In the genomic region with DNA sequence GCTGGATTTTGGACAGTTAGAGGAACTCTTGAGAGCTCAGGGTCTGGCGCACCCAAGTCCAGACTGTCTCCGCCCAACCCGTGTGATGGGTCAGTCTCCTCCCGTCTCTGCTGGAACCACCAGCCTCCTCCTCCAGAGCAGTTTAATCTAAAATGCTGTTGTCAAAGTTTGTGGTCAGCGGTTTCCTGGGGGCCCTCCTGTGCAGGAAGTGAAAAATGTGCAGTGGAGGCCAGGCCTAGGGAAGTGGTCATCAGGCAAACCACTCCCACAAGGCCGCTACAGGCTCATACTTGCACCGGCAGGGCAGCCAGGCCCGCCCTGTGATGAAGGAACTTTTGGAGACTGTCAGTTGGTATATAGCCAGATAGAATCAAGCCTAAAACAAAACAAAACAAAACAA, we compare ENCODE assay signal across 7 mouse cellular contexts. TPM values are rescaled to one million over a fixed set of nuclear protein-coding genes. Genes with fewer than 3 reads are reported as not detected.
DNase-seq lines count a peak whose midpoint lies in the region; ATAC-seq and TF ChIP-seq lines count a peak whose summit lies in the region.

No protein-coding gene starts in this region.

- peaks cover 0 to 32% of the 10 kb centered on the region in 2 experiments; a peak in 2 of 4 replicates for H3K36me3 ChIP-seq in MEL (ENCODE audit: control insufficient read depth in 1 of 2, insufficient read depth in 2 of 2, low read length in 2 of 2)
- peaks cover 2% of the 10 kb centered on the region; the same call in 1 of the 2 replicates for H3K36me3 ChIP-seq in small intestine, adult 2 months (ENCODE audit: control insufficient read depth, insufficient read depth, low read length)
- no peaks in the 10 kb centered on the region for H3K36me3 ChIP-seq in hindbrain, embryonic 14.5 days (replicated peaks; ENCODE audit: control insufficient read depth, insufficient read depth)

- 60% methylated on average over 8 of the region's 8 CpGs for WGBS in small intestine, adult 2 months
- WGBS in hindbrain, embryonic 14.5 days, result 90% methylated on average over 8 of the region's 8 CpGs

- TF ChIP-seq POLR2A in MEL (IDR thresholded peaks at IDR 0.05; ENCODE audit: control insufficient read depth in 1 of 2, insufficient read depth in 1 of 2, low read depth in 1 of 2, low read length in 2 of 2, poor library complexity in 1 of 2), result no peak
- no peak for TF ChIP-seq POLR2A in cortical plate, adult 2 months (IDR thresholded peaks at IDR 0.05; ENCODE audit: extremely low read depth, insufficient read depth, low read length)
- TF ChIP-seq POLR2A in small intestine, adult 2 months (IDR thresholded peaks at IDR 0.05; ENCODE audit: low read depth, low read length), result no peak; the same call in 1 of the 2 replicates

- peak overlapping the region; percentile 31 for H3K9ac ChIP-seq in MEL (ENCODE audit: control insufficient read depth, low read depth, low read length, poor library complexity, severe bottlenecking)
- no peak overlapping the region for H3K9ac ChIP-seq in hindbrain, embryonic 14.5 days

- H3K4me3 ChIP-seq in MEL (ENCODE audit: control insufficient read depth in 1 of 2, insufficient read depth in 1 of 2, low read depth in 2 of 2, low read length in 2 of 2), result peak overlapping the region in 1 of 2 experiments; percentile 12; a peak in 1 of 4 replicates
- H3K4me3 ChIP-seq in cortical plate, adult 2 months (ENCODE audit: insufficient read depth, low read length), result no peak overlapping the region
- no peak overlapping the region for H3K4me3 ChIP-seq in small intestine, adult 2 months (ENCODE audit: low read depth, low read length)
- H3K4me3 ChIP-seq in hindbrain, embryonic 14.5 days (replicated peaks; ENCODE audit: low read length), result no peak overlapping the region

- peak; percentile 82 for DNase-seq in MEL (ENCODE audit: low read depth, low spot score)
- DNase-seq in kidney, postnatal 25 days, result peak; percentile 44 to 82
- DNase-seq in hindbrain, embryonic 14.5 days (ENCODE audit: low spot score), result no peak
- DNase-seq in right cerebral cortex, postnatal 4 days, result no peak
- no peak for DNase-seq in ovary, postnatal 10 days (ENCODE audit: low spot score)

- H3K79me2 ChIP-seq in MEL (ENCODE audit: control insufficient read depth, insufficient read depth, low read length, poor library complexity), result no peaks in the 10 kb centered on the region; the same call in 1 of the 2 replicates

- no peak for TF ChIP-seq CTCF in MEL (IDR thresholded peaks at IDR 0.05 in 2 of 3, conservative IDR thresholded peaks at IDR 0.05 in 1 of 3; ENCODE audit: control insufficient read depth in 1 of 3, insufficient read depth in 1 of 3, low read depth in 2 of 3, low read length in 3 of 3, poor library complexity in 1 of 3, severe bottlenecking in 1 of 3)
- TF ChIP-seq CTCF in cortical plate, adult 2 months (IDR thresholded peaks at IDR 0.05; ENCODE audit: extremely low read depth, insufficient read depth, low read length), result no peak
- TF ChIP-seq CTCF in small intestine, adult 2 months (IDR thresholded peaks at IDR 0.05; ENCODE audit: extremely low read depth, insufficient read length, insufficient replicate concordance, low read depth, low read length), result no peak

- no peak for TF ChIP-seq RAD21 in MEL (IDR thresholded peaks at IDR 0.05; ENCODE audit: low read depth, low read length)

- no peaks in the 10 kb centered on the region for H3K27me3 ChIP-seq in MEL (ENCODE audit: control insufficient read depth in 1 of 2, insufficient read depth in 2 of 2, low read length in 2 of 2)
- no peaks in the 10 kb centered on the region for H3K27me3 ChIP-seq in small intestine, adult 2 months (ENCODE audit: control insufficient read depth, insufficient read depth, low read length)
- peaks cover 37% of the 10 kb centered on the region for H3K27me3 ChIP-seq in hindbrain, embryonic 14.5 days (ENCODE audit: control insufficient read depth, insufficient read depth, low read length)

- H3K9me3 ChIP-seq in MEL (replicated peaks; ENCODE audit: insufficient read depth, low read length), result no peaks in the 10 kb centered on the region
- H3K9me3 ChIP-seq in hindbrain, embryonic 14.5 days (ENCODE audit: control insufficient read depth, low read length), result no peaks in the 10 kb centered on the region

- peak overlapping the region; percentile 29 for H3K27ac ChIP-seq in MEL (ENCODE audit: control insufficient read depth, low read depth, low read length)
- 0 out of 2 replicates have a peak overlapping the region, but pooled peaks have one; percentile 7 for H3K27ac ChIP-seq in cortical plate, adult 2 months (ENCODE audit: insufficient read depth, low read length)
- peak overlapping the region; percentile 56 for H3K27ac ChIP-seq in small intestine, adult 2 months (ENCODE audit: insufficient read depth, low read depth, low read length)
- no peak overlapping the region for H3K27ac ChIP-seq in hindbrain, embryonic 14.5 days

- H3K4me1 ChIP-seq in MEL (ENCODE audit: control insufficient read depth in 1 of 2, insufficient read depth in 2 of 2, low read length in 2 of 2), result peaks cover 11 to 44% of the 10 kb centered on the region in 2 experiments
- no peaks in the 10 kb centered on the region for H3K4me1 ChIP-seq in cortical plate, adult 2 months (ENCODE audit: control insufficient read depth, insufficient read depth, low read length)
- H3K4me1 ChIP-seq in small intestine, adult 2 months (ENCODE audit: control insufficient read depth, insufficient read depth, insufficient read length, low read length), result peaks cover 16% of the 10 kb centered on the region
- H3K4me1 ChIP-seq in hindbrain, embryonic 14.5 days (replicated peaks; ENCODE audit: control insufficient read depth, insufficient read depth, low read length), result peaks cover 13% of the 10 kb centered on the region

- no peak for ATAC-seq in hindbrain, embryonic 14.5 days (ENCODE audit: low FRiP score)

- H3K4me2 ChIP-seq in hindbrain, embryonic 14.5 days (replicated peaks), result no peak overlapping the region

- TF ChIP-seq EP300 in MEL (IDR thresholded peaks at IDR 0.05; ENCODE audit: low read depth in 1 of 2, low read length in 2 of 2), result peak; percentile 70 to 76

TF ChIP-seq in MEL, 35 proteins besides CTCF, POLR2A, EP300 and RAD21:
- no peak for TF ChIP-seq GABPA (IDR thresholded peaks at IDR 0.05; ENCODE audit: low read depth, low read length)
- no peak; the same call in 1 of the 2 replicates for TF ChIP-seq MXI1 (IDR thresholded peaks at IDR 0.05; ENCODE audit: low read depth, low read length)
- no peak for TF ChIP-seq ZC3H11A (IDR thresholded peaks at IDR 0.05; ENCODE audit: low read depth, low read length)
- TF ChIP-seq UBTF (IDR thresholded peaks at IDR 0.05; ENCODE audit: borderline replicate concordance, insufficient read depth, low read depth, low read length), result no peak
- TF ChIP-seq SMC3 (IDR thresholded peaks at IDR 0.05; ENCODE audit: low read depth, low read length), result no peak
- 0 out of 2 replicates have a peak, but pooled peaks have one; percentile 5 for TF ChIP-seq ZNF384 (IDR thresholded peaks at IDR 0.05; ENCODE audit: low read depth, low read length)
- peak; percentile 42; the same call in 1 of the 2 replicates for TF ChIP-seq BHLHE40 (IDR thresholded peaks at IDR 0.05; ENCODE audit: borderline replicate concordance, low read depth, low read length)
- TF ChIP-seq ETS1 (IDR thresholded peaks at IDR 0.05; ENCODE audit: low read depth, low read length), result peak; percentile 67
- TF ChIP-seq SIN3A (IDR thresholded peaks at IDR 0.05; ENCODE audit: low read length), result peak; percentile 55; the same call in 1 of the 2 replicates
- peak; percentile 20; the same call in 1 of the 2 replicates for TF ChIP-seq GATA1 (IDR thresholded peaks at IDR 0.05; ENCODE audit: low read depth, low read length)
- TF ChIP-seq NRF1 (IDR thresholded peaks at IDR 0.05; ENCODE audit: insufficient read depth, low read depth, low read length, poor library complexity, severe bottlenecking), result no peak
- TF ChIP-seq USF2 (IDR thresholded peaks at IDR 0.05; ENCODE audit: borderline replicate concordance in 1 of 2, insufficient read depth in 1 of 2, low read depth in 1 of 2, low read length in 2 of 2), result no peak
- TF ChIP-seq HCFC1 (IDR thresholded peaks at IDR 0.05; ENCODE audit: low read depth, low read length), result 0 out of 2 replicates have a peak, but pooled peaks have one; percentile 50
- TF ChIP-seq TCF12 (IDR thresholded peaks at IDR 0.05; ENCODE audit: low read depth, low read length), result 0 out of 2 replicates have a peak, but pooled peaks have one; percentile 22
- no peak for TF ChIP-seq MEF2A (IDR thresholded peaks at IDR 0.05; ENCODE audit: extremely low read depth, insufficient replicate concordance, low read depth, low read length, poor library complexity, severe bottlenecking)
- peak; percentile 34; the same call in 1 of the 2 replicates for TF ChIP-seq NELFE (IDR thresholded peaks at IDR 0.05; ENCODE audit: low read depth, low read length)
- TF ChIP-seq RCOR1 (IDR thresholded peaks at IDR 0.05; ENCODE audit: low read depth, low read length), result peak; percentile 54
- TF ChIP-seq CHD1 (IDR thresholded peaks at IDR 0.05; ENCODE audit: low read depth, low read length), result no peak
- TF ChIP-seq E2F4 (IDR thresholded peaks at IDR 0.05; ENCODE audit: borderline replicate concordance, low read depth, low read length), result no peak
- no peak for TF ChIP-seq MAFK (IDR thresholded peaks at IDR 0.05; ENCODE audit: borderline replicate concordance, low read depth, low read length)
- no peak for TF ChIP-seq KAT2A (conservative IDR thresholded peaks at IDR 0.05; ENCODE audit: low read depth, low read length)
- no peak; the same call in 1 of the 2 replicates for TF ChIP-seq MAZ (IDR thresholded peaks at IDR 0.05; ENCODE audit: low read depth, low read length)
- TF ChIP-seq ELF1 (IDR thresholded peaks at IDR 0.05; ENCODE audit: low read depth, low read length), result peak; percentile 45; the same call in 1 of the 2 replicates
- peak; percentile 54 for TF ChIP-seq TAL1 (IDR thresholded peaks at IDR 0.05; ENCODE audit: low read length)
- no peak for TF ChIP-seq USF1 (IDR thresholded peaks at IDR 0.05; ENCODE audit: low read depth, low read length)

RNA-seq across cellular contexts. Expression of gene Plekhg3, which starts 6.7 kb away (rescaled TPM):
- total RNA-seq in MEL (2012; rRNA removed), result 0.92 and 1.9 TPM in 2 replicates
- polyA plus RNA-seq in MEL (2012; ENCODE audit: insufficient read depth in 1 of 2, insufficient read length in 2 of 2, low read depth in 1 of 2, low replicate concordance in 2 of 2, missing spikeins in 1 of 2), result 1 to 10 TPM in 1 of 2 experiments, not detected in 1; 7.0 TPM
- polyA plus RNA-seq in cortical plate, adult 2 months (2012; rRNA removed), result 16.0 and 19.0 TPM in 2 replicates
- polyA plus RNA-seq in small intestine, adult 2 months (2012; rRNA removed), result 12.3 and 16.9 TPM in 2 replicates
- polyA plus RNA-seq in hindbrain, embryonic 14.5 days (2014; fragmentation: Nextera tagmentation; extraction: Ambion mirVana), result 1.3 and 1.6 TPM in 2 replicates

Comparison
In these comparisons a context has a peak if more than half of its experiments do, and no peak if none do; other contexts are left out.
1. DNase-seq: peak in MEL (single experiment) and kidney, postnatal 25 days (2 of 2); none in hindbrain, embryonic 14.5 days (single experiment), right cerebral cortex, postnatal 4 days (single experiment) and ovary, postnatal 10 days (single experiment).